Mouse (Mus musculus) frontal cortex, postnatal 14 days (tissue): ENCODE measurements around the gene Tmem242.

Experiments used
- DNase-seq, 2 experiments: peaks; one replicate each; pipeline ENCODE4 v3.0.0; 2022; ENCODE audit warnings: low spot score in 2 of 2

The Tmem242 gene

DNA sequence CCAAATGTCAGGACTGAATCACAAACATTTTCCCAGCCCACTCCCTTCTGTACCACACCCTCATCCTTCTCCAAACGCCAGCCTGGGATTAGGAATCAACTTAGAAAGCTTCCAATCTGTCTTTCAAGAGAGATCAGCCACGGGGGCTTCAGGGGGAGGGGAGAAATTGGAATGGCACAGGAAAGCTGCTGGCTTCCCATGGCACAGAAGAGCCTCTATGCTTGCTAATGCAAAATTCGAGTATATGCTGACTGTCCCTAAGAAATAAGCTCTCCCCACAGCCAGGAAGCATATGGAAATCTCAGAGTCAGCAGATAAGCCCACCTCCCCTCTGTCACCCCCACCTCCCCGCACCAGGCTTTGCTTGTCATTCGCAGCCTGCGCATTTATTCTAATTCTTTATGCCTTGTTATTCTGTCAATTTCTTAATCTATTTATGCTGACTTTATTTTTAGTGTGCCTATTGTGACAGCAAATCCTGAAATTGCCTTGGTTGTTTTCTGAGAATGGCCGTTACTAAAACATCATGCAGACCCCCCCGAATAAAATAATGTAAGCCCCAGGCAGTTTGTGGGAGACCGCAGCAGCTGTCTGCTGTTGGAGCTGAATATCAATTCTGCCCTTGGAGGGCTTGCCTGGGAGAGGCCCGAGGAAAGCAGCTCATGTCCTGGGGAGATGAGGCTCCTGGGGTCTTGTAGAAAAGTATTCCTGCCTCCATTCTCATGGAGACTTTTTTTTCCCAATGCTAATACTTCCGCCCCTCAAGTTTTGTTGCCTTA lies 62.7 kb downstream of the Tmem242 start:
- DNase-seq = peak in 1 of 2 experiments; percentile 21

DNA sequence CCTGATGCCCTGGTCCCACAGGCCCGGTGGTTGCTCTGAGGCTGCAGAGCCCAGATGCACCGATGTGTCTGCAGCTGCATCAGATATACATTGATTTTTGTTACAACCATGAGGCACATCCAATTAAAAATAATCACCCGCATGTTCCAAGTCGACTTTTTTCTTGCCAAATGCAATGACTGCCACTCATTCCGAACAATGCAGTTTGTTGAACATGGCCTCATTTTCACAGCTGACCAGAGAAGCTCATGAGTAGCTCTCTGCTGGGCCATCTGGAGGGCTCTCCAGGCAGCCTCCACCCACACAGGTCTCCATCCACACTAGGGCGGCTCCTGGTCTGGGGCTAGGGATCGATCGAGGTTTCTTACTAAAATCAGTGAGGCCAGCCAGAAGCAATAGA lies 67.1 kb downstream of the Tmem242 start:
- DNase-seq = no peak

DNA sequence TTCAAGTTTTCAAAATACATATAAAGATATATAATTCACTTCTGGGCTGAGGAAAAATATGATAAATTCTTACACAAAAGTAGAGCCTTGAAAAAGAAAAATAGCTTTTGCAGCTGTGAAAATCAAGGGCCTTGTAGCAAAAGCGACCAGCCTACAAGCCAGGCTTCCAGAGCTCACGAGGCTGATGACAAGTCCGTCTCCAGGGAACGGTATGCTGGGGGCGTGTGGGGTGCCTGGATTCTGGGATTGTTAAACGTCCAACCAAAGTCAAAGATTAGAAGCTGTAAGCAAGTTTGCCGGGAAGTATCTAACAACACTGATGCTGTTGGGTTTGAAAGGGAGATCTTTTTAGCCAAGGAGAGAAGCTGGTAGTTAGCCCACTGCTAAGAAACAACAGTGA lies 68.5 kb downstream of the Tmem242 start:
- DNase-seq = no peak

DNA sequence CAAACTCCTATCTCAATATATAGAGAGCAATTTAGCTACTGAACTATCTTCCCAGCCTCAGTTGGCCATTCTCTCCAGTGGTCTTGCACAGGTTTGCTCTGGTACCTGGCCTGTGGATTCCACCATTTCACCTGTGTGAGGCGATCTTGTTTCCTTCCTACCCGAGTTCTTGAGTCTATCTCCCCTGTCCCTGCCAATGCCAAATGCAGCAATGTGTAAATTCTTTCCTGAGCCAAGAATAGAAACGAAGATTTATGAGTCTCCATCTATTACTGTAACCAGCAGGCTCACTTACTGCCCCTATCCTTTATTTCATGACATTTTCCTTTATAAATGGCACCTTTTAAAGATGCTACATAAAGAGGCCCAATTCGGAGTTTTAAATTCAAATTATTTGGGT lies 69.0 kb downstream of the Tmem242 start:
- DNase-seq = no peak

DNA sequence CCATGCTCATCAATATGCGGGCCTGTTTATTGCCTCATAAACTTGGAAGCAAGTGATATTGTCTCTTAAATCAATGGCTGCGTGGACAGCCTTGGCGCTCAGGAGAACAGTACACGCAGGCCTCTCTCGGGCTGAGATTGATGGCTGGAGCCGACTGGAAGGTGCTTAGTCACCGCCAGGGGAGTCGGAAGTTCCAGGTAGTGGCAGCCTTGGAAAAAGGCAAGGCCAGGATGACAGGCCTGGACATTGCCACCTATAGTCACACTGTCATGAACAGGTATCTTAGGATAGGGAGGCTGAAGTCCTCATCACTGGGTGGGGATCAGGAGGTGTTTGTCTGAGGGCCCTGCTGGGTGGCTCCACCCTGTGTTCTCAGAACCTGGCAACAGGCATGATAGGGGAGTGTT lies 74.1 kb downstream of the Tmem242 start:
- DNase-seq = no peak
